Mouse (Mus musculus) left cerebral cortex, postnatal 4 days (tissue): ENCODE results near the gene Ciao2b. TPM values are rescaled to one million over a fixed set of nuclear protein-coding genes. Genes with fewer than 3 reads are reported as not detected.
A peak's percentile ranks its signal among the peaks of the same experiment; 100 is the strongest.
"Not testable (repeated sequence)": the region's sequence is repeated elsewhere in the genome, so short reads cannot be mapped to it uniquely, and the experiment has no call there.

Experiments
- DNase-seq: peaks from one replicate; pipeline ENCODE4 v3.0.0-alpha.2; 2022
- intact Hi-C: fragments of 180-260 bp; cut with DNase I; formaldehyde crosslinking; loops from one replicate; pipeline ENCODE4 v1.15.1; 2025
- total RNA-seq, 2 experiments: library from RNA; stranded (reverse); gene quantifications; 2 replicates each; pipeline ENCODE4 v1.2.3; 2021

Ciao2b gene
- total RNA-seq = 10 to 100 TPM; 34.7 to 39.2 TPM

DNA sequence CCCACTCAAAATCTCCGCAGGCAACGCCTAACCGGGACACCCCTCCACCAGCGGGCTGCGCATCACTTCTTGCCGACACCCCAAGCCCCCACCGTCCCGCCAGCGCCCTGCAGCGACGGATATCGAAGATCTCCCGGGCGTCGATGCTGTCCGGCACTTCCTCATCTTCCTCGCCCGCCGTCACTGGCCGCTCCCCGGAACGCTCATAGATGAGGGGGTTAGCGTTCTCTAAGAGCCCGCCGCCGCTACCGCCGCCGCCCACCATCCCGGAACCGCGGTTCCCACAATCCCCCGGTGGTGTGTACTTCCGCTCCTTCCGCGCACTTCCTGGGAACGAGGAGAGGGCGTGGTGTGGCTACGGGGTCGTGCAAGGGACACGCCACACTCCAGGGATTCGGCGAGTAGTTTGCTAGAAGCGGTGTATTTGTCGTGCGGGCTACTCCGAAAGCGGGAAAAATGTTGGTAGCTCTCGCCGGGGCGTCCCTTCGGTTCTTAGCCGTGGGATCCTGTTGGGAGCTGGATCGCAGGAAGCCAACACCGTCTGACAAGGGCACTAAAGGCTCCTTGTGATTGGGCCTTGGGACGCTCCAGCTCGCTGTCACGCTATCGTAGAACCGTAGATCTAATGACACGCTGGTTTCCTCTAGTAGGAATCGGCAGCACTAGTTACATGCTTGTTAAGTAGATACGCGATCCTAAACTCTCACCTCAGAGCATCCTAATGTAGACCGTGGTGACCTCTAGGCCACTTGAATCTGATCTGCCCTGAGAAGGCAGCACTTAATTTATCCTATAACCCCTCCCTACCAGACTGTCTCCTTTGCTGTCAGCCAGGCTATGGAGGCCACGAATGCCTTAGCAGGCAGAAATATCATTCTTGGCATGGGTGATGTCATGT is at the start of gene Ciao2b:
Ciao2b (minus strand) TSS at position 540 of the 898 bp plus-strand sequence.
- intact Hi-C loops = no loop called here
- peak; percentile 88 for DNase-seq

DNA sequence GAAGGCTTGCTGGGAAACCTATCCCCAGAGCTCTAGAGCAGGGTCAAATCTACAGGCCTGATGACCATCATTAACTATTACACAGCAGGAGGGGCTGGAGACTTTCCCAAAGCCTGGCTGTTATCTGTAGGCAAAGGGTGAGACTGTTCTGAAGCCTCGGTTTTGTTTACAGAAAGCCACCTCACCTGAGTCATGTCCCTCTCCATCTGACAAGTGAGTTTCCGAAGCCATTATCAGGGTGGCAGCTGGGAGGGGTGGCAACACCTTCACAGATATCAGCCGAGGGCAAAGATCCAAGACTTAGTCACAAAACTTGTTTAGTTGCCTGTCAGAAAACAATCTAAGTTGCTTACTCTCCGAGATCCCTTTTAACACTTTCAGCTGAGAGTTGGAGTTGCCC is 46.7 kb upstream of the Ciao2b start:
- DNase-seq = no peak
- intact Hi-C loops = no loop called here

DNA sequence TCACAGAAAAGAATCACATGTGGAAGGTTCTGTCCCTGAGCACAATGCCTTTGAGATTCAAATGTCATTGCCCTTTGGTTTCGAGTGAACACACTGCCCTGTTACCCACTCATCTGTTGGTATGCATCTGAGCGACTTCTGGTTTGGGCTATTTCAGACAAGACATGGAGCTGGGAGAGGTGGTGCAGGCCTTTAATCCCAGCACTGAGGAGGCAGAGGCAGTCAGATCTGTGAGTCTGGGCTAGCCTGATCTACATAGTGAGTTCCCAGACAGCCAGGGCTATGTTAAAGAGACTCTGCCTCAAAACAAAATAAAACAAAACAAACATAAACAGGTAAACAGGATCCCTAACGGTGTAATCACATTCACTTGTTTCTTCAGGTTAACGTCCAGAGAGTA is 13.8 kb upstream of the Ciao2b start:
- no peak for DNase-seq
- intact Hi-C loops = loop anchor here (10.0 kb wide), 1 partner anchor 569 kb away; the partner anchor contains the start of gene D230025D16Rik

DNA sequence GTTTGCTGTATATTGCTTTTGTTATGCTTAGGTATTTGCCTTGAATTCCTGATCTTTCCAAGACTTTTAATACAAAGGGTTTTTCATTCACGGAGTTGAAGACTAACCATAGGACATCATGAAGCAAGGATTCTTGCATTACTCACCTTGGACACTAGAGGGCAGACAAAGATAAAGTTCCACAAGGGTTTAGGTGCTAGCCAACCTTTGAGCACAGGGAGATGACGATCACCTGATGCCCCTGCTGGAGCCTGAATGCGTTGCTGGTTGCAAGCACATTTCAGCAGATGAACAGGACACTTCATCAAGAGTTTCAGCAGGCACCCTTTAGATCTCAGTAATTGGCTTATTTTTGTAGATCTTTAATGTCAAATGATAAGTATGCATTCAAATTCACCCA is 13.2 kb upstream of the Ciao2b start:
- intact Hi-C loops = loop anchor here (10.0 kb wide), 1 partner anchor 570 kb away; the partner anchor contains the start of gene D230025D16Rik
- DNase-seq = peak; percentile 73

DNA sequence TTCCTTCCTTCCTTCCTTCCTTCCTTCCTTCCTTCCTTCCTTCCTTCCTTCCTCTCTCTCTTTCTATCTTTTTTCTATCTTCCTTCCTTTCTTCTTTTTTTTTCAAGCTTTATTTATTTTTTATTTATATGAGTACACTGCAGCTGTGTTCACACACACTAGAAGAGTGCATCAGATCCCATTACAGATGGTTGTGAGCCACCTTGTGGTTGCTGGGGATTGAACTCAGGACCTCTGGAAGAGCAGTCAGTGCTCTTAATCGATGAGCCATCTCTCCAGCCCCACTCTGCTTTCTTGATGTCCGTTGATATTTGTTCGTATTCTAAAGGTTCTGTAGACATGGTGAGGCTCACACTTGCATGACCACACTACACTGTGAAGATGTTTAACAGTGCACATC is 2.4 kb upstream of the Ciao2b start:
- intact Hi-C loops, DNase-seq: not testable (repeated sequence)

DNA sequence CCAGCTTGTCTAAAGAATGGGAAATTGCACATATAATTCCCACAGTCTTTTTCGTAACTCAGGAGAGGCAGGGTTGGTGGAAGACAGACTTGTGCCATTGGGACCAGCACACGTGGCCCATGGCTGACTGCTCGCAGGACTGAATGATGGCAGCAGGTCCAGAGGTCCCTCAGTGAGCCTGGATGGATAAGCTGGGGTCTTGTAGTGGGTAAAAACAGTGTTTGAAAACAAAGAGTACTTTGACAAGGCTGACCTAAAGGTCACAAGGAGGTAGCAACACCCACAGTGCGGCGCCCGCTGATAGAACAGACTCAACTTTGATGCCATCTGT is 524 bp upstream of the Ciao2b start:
- no peak for DNase-seq
- intact Hi-C loops = no loop called here

DNA sequence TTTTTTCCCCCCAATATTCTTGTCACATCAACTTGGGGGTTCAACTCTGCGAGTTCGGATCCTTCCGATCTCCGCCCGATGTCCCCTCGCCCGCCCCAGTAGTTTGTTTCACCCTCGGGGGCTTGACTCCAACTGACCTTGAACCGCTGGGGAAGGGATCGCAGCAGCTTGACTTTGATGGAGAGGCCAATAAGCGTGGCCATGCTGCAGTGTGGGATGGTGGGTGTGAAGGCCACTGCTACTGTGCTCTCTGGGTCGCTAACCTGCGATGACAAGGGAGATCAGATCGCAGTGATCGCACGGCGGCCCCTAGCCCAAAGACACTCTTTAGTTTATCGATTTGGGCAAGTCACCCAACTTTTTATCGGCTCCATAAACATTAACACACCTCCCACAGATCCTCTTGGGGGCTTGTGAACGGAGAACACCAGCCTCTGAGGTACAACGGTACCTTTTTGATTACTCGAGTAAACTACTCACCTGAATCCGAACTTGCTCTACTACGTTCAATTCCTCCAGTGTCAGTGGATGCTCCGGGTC is 864 bp downstream of the Ciao2b start:
- no peak for DNase-seq
- intact Hi-C loops = no loop called here

DNA sequence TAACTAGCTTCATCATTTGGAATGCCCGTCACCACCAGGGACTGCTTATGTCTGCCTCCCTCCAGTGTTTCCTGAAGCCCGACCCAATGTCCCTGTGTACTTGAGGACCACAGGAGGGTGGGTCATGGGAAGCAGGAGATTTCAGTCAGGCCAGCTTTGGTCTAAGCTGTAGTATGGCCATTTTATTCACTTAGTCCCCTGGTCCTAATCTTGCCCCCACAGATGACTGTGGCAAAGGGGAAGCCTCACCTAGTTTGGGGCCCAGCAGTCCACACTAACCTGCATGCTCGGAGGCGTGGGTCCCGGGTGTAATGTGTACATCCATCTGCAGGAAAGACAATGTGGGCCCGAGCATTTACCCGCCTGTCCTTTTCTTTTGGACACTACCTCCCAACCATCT is 1.5 kb downstream of the Ciao2b start:
- no peak for DNase-seq
- intact Hi-C loops = no loop called here

DNA sequence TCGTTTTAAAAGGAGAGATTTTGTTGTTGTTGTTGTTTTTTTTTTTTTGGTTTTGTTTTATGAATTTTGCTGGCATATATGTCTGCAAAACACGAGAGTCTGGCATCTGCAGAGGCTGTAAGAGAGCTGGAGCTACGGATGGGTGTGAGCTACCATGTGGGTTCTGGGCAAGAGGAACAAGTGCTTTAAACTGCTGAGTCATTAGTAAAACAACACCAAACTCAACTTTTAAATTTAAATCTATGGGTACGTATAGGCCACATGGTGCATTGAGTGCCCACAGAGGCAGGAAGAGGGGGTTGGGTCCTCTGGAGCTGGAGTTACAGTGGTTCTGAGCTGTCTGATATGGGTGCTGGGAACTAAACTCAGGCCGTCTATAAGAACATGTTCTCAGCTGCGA is 3.8 kb downstream of the Ciao2b start:
- DNase-seq = no peak
- intact Hi-C loops = no loop called here

DNA sequence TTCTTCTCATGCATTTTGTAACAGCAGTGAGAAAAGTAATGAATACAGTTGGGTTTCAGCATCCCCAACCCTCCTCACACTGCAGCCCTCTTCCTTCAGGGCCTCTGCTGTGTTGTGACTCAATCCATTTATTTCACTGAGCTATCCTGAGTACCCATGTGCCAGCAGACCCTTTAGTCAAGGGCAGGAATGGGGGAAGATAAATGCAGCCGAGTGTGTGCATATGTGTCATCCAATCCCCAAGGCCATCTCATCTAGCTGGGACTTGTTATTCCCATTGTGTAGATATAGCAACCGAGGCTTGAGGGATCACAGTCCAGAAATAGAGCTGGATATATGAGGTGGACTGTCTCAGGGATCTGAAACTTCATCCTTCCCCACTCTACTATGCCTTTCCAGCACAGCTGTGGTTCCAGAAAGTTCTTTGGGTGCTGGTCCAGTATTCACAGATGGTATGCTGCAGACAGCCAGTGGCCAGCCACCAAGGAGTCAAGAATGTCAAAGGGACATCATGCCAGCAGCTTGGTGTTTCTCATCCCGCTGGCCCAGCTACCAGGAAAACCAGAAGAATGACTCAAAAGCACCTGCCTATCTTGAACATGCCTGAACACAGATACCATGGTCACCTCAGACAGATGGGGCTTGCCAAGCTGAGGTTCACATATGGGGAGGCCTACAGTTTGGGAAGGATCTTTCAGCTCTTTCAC is 6.6 kb downstream of the Ciao2b start:
- no peak for DNase-seq
- intact Hi-C loops = no loop called here

DNA sequence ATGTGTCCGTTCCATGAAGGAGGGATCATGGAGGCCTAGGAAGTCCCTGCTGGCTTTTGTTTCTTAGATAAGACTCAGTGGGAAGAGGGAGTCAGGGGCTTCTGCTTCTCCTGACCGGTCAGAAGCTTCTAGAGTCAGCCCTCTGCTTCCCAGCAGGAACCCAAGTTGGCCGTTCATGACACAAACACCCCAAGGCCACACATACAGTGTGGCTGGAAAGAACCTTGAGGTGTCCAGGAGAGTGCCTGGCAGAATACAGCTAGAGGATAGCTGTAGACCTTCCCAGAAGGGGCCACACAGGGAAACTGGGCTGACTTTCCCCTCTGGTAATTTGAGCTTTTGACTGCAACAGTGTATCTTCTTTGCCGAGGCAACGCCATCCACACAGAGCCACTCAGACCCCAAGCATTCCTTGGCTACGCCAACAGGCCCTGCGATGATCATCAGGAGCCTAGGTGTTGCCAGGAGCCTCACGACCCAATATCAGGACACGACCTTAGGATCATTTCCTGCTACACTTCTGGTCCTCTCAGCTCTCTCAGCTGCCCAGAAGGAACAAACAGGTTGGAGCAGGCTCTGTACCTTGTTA is 8.5 kb downstream of the Ciao2b start:
- no peak for DNase-seq
- intact Hi-C loops = no loop called here

DNA sequence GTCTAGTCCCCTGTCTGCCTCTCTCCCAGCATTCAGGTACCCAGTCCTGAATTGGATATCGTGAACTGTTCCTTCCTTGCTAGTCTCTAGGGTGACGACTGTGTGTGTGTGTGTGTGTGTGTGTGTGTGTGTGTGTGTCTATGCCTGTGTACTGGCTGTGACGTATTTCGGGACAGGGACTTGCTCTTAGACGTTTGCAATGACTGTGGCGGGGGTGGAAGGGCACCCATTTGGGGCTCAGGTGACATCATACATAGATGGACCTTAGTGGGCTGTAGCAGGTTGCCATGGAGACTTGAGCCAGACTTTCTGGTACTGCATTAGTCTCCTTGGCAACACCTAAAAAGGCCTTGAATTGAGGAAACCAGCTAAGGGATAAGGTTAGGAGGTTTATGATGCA is 9.3 kb downstream of the Ciao2b start:
- no peak for DNase-seq
- intact Hi-C loops = no loop called here

DNA sequence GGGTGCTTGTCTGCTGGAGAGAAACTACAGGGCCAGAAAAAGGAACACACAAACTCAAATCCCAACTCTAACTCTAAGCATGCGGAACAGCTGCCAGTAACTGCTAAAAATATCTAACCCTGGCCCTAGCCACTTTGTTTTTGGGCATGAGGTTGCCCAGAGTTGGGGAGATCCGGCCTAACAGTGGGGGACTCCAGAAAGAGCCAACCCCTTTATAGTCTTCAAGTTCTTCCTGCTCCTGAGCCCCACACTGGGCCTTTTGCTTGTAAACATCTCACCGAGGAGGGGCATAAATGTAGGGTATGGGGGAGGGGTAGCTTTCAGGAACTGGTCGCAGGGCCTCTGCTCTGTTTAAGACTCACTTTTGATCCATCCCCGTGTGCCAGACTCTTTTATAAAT is 9.8 kb downstream of the Ciao2b start:
- no peak for DNase-seq
- intact Hi-C loops = no loop called here

DNA sequence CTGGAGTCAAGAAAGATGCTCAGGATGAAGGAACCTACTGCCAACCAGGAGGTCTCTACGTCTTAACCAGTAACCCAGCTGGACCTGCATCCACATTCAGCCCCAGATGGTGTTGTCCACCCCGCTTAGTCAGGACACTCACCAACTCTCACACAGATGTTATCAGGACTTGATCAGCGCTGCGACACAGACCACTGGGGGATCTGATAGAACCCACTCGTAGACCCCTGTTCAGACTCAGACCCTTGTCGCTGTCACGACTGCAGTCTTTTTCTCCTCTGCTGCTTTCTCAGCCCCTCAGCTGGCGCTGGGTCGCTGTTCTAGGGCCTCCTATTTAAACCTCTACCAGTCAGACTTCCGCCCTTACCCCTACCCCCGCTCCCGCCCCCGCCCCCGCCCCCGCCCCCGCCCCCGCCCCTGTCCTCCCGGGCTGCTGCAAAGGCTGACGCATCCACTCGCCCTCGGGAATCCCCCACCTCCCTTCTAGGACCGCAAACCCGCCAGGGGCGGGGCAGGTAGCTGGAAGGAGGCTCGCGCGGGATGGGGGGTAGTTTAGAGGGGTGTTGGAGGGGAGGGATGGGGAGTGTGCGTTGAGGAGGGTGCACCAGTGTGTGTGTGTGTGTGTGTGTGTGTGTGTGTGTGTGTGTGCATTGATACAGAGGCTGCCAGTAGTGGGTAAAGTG is 10.6 kb downstream of the Ciao2b start, which contains the start of gene Rrad:
Rrad (minus strand) TSS at position 347 of the 683 bp plus-strand sequence.
- no peak for DNase-seq
- intact Hi-C loops = no loop called here

DNA sequence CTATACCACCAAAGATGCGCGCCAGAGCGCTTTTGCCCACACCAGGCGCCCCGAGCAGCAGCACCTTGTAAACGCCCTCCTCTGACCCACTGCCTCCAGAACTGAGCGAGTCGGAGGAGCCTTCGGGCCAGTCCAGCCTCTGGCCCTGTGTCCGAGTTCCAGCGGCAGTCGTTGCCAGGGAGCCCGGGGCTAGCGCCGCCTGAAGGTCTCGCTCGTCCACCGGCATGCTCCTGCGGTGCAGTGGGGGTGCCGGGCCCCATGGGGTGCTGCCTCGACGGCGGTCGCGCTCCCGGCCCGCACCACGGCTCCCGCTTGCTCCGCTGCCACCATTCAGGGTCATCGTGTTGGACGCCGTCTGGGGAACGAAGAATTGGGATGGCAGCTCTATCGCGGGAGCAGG is 11.2 kb downstream of the Ciao2b start:
- DNase-seq = no peak
- intact Hi-C loops = no loop called here

DNA sequence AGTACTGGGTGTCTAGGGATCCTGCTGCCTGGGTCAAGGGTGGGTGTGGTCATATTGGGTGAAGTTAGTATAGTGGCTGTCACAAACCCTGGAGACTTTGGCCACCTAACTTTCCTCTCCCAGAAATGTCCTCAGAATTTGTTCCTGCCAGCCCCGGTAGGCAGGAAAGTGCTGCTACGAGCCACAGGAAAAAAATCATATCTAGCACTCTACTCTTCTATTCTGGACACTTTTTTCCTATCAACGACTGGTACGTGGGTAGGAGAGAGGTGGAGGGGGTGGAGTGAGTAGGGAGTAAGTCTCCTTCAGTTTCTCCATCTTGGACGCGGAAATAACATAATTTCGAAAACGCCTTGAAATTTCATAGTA is 11.7 kb downstream of the Ciao2b start:
- intact Hi-C loops = no loop called here
- no peak for DNase-seq

DNA sequence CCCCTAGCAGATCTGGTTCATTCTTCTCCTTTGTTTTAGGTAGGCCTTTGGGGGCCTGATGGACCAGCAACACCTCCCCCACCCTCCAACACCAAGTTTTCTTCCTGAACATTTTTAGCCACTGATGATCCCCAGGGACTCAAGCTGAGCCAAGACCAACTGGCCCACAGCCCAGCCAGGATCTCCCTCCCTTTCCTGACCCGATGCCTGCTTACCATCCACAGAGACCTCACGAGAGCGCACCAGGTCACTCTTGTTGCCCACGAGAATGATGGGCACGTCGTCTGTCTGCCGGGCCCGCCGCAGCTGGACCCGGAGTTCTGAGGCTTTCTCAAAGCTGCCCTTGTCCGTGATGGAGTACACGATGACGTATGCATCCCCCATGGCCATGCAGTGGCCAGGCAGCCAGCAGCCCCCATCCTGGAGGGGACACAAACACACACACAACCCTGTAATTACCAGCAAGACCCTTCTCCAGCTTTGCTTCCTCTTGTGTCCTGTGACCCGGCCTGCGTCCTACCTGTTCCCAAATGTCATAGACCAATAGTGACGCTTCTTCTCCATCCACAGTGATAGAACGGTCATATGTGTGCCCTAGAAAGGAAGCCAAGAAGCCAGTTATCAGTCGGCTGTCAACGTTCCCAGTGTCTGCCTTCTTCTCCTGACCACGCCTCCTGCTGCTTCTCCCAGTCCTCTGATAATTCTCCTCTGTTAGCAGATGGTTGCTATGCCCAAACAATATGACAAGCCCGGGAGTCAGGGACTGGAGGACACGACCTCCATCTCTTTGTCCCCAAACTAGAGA is 12.3 kb downstream of the Ciao2b start:
- DNase-seq = peak; percentile 37
- intact Hi-C loops = no loop called here

DNA sequence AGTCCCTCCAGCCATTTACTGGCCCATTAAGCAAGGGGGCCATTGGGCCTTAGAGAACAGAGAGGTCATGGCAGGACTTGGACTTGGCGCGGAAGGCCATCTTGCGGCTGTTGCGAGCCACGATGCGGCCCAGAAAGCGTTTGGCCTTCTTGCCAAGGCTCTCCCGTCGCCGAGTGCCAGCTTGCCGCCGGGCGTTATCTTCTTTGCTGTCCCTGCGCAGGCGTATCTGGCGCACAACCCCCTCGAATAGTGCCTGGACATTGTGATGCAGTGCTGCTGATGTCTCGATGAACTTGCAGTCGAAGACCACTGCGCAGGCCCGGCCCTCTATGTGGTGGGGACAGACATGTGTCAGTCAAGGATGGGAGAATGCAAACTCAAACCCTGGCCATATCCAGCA is 13.4 kb downstream of the Ciao2b start:
- no peak for DNase-seq
- intact Hi-C loops = no loop called here

DNA sequence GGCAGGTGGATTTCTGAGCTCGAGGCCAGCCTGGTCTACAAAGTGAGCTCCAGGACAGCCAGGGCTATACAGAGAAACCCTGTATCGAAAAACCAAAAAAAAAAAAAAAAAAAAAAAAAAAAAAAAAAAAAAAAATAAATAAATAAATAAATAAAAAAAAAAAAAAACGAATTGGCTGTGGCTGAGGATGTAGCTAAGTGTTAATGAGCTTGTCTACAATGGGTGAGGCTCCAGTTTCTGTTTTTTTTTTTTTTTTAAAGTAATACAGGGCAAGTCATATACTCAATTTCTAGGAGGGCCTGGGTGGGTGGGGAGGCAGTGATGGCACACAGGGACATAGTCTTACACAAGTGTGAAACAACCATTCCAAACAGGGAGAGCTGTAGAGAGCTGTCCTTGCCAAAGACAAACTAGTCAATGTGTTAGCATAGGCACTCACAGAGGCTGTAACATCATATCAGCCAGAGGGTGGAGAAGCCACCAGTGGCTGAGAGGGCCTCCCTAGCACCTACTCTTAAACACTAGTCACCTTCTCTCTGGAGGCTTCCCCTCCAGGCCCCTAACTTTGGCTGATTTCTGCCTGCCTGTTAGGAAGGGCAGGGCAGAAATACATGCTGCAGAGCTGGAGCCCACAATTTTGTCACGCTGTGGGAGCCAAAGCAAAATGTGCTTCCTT is 14.6 kb downstream of the Ciao2b start:
- intact Hi-C loops = no loop called here
- DNase-seq = no peak
